Mouse (Mus musculus) lung, adult 2 months (tissue): ENCODE data around the gene Ntm. TPM values are rescaled to one million over a fixed set of nuclear protein-coding genes. Genes with fewer than 3 reads are reported as not detected.

Experiments
- DNase-seq: peaks from one replicate; pipeline ENCODE4 v3.0.0; 2022
- H3K4me1 ChIP-seq: fragments of 200-500 bp; 2 replicates; pipeline ENCODE4 v1.6.1; 2011; ENCODE audit warnings: low read length; ENCODE audit not compliant: control insufficient read depth, insufficient read depth
- H3K4me3 ChIP-seq: fragments of 200-500 bp; replicated peaks from 2 replicates; pipeline ENCODE3; 2011; ENCODE audit warnings: low read depth, mild to moderate bottlenecking, control low read depth, low read length; ENCODE audit errors: extremely low read depth
- CTCF ChIP-seq: fragments of 200-500 bp; IDR thresholded peaks from 2 replicates; pipeline ENCODE4 v1.5.1; 2011; ENCODE audit warnings: mild to moderate bottlenecking, low read length, control low read depth; ENCODE audit not compliant: insufficient read depth
- POLR2A ChIP-seq: fragments of 200-500 bp; IDR thresholded peaks from 2 replicates; pipeline ENCODE4 v1.6.1; 2011; ENCODE audit warnings: low read depth, mild to moderate bottlenecking, control low read depth, low read length, borderline replicate concordance; ENCODE audit errors: extremely low read depth
- WGBS: fragments of 180-500 bp; shearing (Covaris S2); methylation state at CpG from one replicate; pipeline ENCODE4 v1.1.7; 2018; 5-methylcytosine and 5-hydroxymethylcytosine counted together
- polyA plus RNA-seq: library from polyadenylated mRNA; depleted of rRNA; stranded (reverse); fragments of >200 nt; gene quantifications from 2 replicates; pipeline ENCODE4 v1.2.3, GENCODE M21; 2012

The Ntm gene
- polyA plus RNA-seq, 1 experiment: 1.1 TPM

DNA sequence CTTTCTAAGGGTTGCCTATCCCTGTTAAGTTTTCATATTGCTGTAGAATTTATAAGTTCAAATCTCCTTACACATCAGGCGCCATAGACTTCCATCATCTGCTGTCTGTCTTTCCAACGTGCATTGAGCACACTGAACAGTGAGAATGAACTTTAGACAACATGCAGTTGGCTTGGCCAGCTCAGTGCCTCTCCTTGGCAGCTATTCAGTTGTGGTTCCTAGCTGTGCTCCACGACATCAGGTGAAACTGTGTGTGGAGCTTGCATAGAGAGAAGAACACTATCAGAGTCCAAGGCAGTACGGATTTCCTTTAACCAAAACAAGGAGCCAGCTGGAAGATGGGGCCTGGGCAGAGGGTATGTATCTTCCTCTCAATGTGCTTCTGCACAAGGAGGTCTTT lies 199.6 kb downstream of the Ntm start:
- Histone ChIP-seq H3K4me3 (no peak overlapping the region), H3K4me1 (no peaks in the 10 kb centered on the region)
- no peak for DNase-seq
- 77% methylated on average over 4 of the region's 4 CpGs for WGBS
- no peak for TF ChIP-seq POLR2A
- no peak for TF ChIP-seq CTCF

DNA sequence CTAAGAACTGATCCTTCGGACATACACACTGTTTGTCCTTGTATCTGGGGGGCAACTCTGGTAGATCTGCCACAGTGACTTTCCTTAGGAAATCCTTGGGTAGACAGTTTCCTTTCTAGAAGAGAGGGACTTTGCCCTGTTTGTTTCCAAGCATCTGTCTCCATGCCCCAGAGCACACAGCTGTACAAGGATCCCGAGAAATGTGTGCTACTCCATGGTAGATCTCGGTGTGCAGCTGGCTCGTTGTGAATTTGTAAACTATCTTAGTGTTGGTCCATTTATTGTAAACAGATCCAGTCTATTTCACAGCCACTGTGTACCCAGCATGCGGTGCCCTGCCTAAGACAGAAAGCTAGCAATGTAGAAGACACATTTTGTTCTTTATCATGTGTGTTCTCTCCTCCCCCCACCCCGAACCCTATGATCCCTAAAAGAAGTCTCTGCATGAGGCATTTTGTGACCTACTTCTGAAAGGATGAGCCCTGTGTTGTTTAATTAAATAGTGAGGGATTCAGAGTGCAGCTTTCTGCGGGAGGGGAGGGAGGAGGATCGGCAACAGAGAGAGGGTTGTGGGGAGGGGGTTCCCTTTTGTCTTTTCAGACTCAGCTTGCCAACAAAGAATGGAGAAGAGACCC lies 200.9 kb downstream of the Ntm start:
- no peak for DNase-seq
- H3K4me3 ChIP-seq: no peak overlapping the region
- WGBS: 52% methylated on average over 8 of the region's 8 CpGs
- TF ChIP-seq CTCF (no peak), POLR2A (no peak)
- H3K4me1 ChIP-seq: no peaks in the 10 kb centered on the region

DNA sequence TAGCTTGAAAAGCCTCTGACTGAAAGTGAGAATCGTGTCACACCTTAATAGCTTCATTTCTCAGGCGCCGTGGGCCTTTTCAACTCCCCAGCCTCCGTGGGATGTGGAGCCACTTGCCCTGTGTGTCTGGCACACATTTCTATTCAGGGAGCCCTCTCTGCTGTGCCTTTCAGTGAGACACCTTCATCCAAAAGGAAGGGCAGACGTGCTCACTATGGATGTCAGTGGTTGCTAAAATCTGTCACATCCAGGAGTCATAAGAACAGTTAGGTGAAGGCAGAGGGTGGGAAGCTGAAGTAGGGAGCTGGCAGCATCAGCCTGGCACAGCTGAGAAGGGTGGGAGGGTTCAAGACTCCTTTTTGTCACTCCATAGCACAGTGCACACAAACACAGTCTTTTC lies 201.4 kb downstream of the Ntm start:
- TF ChIP-seq CTCF (no peak), POLR2A (no peak)
- DNase-seq: no peak
- WGBS: 80% methylated on average over 5 of the region's 5 CpGs
- H3K4me1 ChIP-seq: no peaks in the 10 kb centered on the region
- no peak overlapping the region for H3K4me3 ChIP-seq

DNA sequence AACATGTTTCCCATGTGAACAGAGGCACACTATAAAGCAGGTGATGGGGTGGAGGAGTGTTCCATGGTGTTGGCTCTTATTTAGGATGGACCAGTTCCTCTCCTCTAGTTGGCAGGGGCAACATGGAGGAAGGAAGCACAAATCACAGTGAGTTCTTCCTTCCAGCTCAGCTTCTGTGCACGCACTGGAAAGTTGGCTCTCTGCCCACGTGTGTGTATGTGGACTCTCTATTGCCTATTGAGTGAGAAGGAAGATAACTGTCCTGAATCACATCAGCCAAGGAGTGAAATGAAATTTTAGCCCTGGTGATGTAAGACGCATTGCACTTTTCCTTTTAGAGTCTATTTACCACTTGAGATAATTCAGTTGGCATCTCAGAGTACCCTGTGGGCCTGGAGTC lies 203.0 kb downstream of the Ntm start:
- WGBS: 19% methylated on average over 3 of the region's 3 CpGs
- no peak for DNase-seq
- no peak for TF ChIP-seq CTCF
- TF ChIP-seq POLR2A: no peak

DNA sequence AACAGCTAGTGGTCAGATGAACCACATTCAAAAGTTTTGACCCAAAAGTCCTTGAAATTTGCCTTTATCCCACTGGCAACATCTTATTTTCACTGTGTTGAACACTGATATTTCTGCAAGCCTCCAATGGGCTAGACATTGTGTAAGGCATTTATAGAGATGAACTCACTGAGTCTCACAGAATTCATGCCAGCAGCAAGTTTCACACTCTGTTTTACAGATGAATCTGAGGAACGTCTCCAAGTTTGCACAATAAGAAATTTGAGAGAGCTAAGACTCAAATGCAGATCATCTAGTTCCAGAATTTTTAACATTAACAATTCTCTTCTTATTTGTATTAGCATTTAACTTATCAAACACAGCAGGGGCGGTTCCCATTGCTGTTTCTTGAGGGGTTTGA lies 203.9 kb downstream of the Ntm start:
- 80% methylated on average over 2 of the region's 2 CpGs for WGBS
- no peaks in the 10 kb centered on the region for H3K4me1 ChIP-seq
- no peak for DNase-seq
- no peak overlapping the region for H3K4me3 ChIP-seq
- TF ChIP-seq POLR2A (no peak), CTCF (no peak)

More for the DNA sequence above, 203.0 kb downstream of the Ntm start:
- no peaks in the 10 kb centered on the region for H3K4me1 ChIP-seq
- H3K4me3 ChIP-seq: no peak overlapping the region

DNA sequence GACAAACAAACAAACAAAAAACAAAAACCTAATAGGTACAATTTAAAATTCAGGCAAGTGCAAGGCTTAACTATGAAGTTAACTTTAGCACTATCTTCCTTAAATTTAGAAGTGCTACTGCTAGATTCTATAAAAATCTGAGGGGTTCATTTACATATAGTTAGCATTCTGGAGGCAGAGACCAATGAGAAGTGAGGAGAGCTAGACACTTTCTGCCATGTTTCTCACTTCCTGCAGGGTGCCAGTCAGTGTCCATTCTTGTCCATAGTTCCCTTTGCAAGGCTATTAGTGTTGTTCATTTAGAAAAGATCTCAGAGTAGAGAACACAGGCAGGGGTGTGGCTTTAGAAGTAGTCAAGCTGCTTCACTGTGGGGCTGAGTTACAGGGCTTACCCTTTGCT lies 208.6 kb downstream of the Ntm start:
- TF ChIP-seq POLR2A (no peak), CTCF (no peak)
- DNase-seq: no peak
- H3K4me1 ChIP-seq: peaks cover 7% of the 10 kb centered on the region; the same call in 1 of the 2 replicates
- H3K4me3 ChIP-seq: no peak overlapping the region

DNA sequence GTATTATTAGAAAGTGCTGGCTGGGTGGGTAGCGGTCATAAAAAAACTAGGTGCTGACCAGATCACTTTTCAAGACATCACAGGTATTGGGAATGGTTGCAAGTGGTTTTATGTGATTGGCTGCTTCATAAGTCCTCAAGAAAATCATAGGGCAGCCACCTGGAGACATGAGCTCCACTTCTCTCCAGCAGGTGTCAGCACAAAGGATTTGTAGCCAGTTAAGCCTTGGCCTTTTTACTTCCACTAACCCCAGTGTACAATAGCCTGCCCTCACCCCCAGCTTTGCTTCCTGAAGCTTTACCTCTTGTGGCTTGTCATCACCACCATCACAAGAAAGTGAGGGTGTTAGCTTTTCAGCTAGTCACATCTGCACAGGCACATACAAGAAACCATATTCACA lies 211.5 kb downstream of the Ntm start:
- peak; percentile 28 for DNase-seq
- 74% methylated on average over 1 of the region's 1 CpGs for WGBS
- Histone ChIP-seq H3K4me3 (no peak overlapping the region), H3K4me1 (peaks cover 7% of the 10 kb centered on the region; the same call in 1 of the 2 replicates)
- TF ChIP-seq CTCF (0 out of 2 replicates have a peak, but pooled peaks have one; percentile 5), POLR2A (no peak)

DNA sequence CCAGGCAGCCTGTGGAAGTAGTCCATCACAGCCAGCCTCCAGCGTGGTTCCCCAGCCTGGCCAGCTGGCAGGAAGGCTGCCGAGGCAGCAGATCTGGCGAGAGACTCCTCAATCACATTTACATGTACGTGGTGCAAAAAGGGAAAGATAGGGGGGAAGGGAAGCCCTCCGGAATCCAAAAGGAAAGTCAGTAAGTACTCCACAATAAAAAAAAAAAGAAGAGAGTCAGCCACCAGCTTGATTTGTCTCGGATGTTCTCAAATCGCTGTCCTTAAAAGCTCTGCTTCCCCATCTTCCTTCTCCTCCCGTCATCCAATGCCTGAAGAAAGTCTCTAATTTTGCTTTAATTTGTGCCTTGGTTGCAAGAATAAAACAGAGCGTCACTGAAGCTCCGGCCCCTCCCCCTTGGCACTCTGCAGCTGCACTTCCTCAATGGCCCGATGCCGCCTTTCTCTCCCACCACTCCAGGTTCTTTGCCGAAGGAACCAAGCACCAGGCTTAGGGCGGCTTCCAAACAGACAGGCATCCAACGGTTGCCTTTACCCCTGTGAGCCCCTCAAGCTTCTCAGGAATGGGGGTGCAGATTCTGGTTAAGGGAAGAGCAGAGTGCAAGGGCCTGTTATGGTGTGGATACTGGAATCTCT lies 212.4 kb downstream of the Ntm start:
- WGBS: 9% methylated on average over 15 of the region's 15 CpGs
- Histone ChIP-seq H3K4me1 (peaks cover 7% of the 10 kb centered on the region; the same call in 1 of the 2 replicates), H3K4me3 (peak overlapping the region; percentile 32)
- TF ChIP-seq POLR2A: no peak
- TF ChIP-seq CTCF: no peak
- no peak for DNase-seq

DNA sequence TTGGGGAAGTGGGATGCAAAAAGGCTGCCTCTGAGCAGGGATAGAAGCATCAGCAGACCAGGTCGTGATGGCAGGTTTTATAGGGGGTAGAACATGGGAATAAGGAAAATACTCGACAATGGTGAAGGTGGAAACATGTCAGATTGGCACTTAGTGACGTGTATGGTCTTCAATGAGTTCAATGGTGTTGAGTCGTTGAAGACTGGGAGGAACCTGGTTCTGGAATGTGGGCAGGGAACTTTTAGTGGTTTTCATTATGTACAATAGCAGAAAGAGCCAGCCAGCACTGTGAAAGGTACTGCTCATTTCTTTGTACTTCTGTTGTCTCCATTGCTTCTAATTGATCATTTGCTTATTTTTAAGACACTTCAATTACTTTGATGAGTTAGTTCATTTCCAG lies 214.9 kb downstream of the Ntm start:
- H3K4me1 ChIP-seq: peaks cover 7% of the 10 kb centered on the region; the same call in 1 of the 2 replicates
- no peak for DNase-seq

DNA sequence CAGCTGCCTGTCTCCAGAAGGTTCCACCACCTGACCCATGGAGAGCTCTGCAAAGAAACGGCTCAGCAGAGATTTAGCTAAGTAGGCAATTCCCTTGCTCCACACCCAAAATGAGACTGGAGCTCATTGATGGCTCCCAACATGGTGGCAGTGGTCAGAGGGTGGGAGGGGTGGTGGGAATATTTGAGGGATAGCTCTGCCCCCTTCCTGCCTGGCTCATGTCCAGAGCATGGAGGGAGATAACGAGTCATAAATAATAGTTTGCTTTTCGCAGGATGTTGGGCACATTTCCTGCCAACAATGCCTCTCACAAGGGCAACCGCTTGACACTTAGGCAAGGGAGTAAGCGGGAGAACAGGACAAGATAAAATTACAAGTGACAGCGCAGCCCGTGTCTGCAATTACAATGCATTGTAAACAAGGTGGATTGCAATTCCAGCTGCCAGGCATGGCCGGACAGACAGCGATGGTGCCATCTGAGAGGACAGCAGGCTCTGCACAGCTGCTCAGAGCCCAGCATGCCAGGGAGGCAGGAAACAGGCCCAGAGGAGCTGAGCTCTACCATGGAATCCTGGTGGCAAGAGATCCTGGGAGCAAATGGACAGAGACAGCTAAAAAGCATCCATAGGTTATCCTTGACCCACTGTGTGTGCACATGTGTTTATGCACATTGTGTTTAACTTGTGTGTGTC lies 224.0 kb downstream of the Ntm start:
- no peak overlapping the region for H3K4me3 ChIP-seq
- no peak for TF ChIP-seq CTCF
- TF ChIP-seq POLR2A: no peak
- 46% methylated on average over 9 of the region's 9 CpGs for WGBS
- no peak for DNase-seq
- no peaks in the 10 kb centered on the region for H3K4me1 ChIP-seq

More for the DNA sequence above, 214.9 kb downstream of the Ntm start:
- H3K4me3 ChIP-seq: no peak overlapping the region
- TF ChIP-seq POLR2A (no peak), CTCF (no peak)
- WGBS: 55% methylated on average over 4 of the region's 4 CpGs
